Mouse (Mus musculus) kidney, adult 11 months (tissue): ENCODE measurements around the gene Abcc12.

ENCODE experiments used
- DNase-seq: peaks from one replicate; pipeline ENCODE4 v3.0.0; 2022

Gene Abcc12

DNA sequence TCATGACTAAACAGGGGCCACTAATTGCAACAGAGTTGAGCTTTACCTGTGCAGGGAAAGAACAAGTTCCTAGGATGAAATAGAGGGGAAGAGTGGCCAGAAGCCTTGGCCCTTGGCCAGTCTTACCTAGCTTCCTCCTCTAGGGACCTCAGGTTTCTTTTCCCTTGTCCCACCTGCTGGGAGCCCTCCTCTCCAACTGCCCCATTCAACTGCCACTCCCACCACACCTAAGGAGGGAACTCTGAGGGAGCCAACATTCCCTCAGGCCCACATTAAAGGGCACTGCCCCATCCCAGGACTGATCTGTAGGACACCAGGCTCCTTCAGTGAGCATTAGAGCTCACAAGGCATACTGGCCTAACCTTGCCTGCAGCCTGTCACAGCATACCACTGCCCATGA is at the start of gene Abcc12:
Gene Abcc12, minus strand, starts transcription at position 229 of the 400 bp plus-strand sequence.
- no peak for DNase-seq

GRCm38 (mm10) chr8:86630212-86630611 is 49.7 kb upstream of the Abcc12 start:
- no peak for DNase-seq

GRCm38 (mm10) chr8:86624915-86625314 is 44.4 kb upstream of the Abcc12 start:
- peak; percentile 9 for DNase-seq

GRCm38 (mm10) chr8:86623911-86624731 is 43.6 kb upstream of the Abcc12 start, which contains the start of gene Lonp2:
Lonp2 (plus strand) TSS chr8:86624043.
- peak; percentile 97 for DNase-seq

DNA sequence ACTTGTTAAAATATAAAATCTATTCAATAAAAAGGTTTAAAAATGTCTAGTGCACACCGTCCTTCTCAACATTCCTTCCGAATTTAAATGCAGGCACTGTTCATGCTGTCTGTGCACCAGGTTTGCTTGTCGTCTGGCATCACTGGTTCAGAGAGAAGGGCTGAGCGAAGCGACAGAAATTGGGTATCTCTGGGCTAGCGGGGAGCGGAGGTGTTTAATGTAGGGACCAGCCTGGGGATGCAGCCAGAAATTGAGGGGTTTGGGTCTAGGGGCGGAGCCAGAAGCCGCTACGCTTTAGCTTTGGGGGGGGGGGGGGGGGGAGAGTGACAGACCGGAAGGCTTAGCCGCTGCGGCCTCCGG is 43.0 kb upstream of the Abcc12 start:
- DNase-seq: no peak

GRCm38 (mm10) chr8:86617759-86618387 is 37.4 kb upstream of the Abcc12 start:
- DNase-seq: no peak

- DNase-seq: no peak
Observed at GRCm38 (mm10) chr8:86615095-86615769, 34.7 kb upstream of the Abcc12 start.

- DNase-seq: no peak
Observed at GRCm38 (mm10) chr8:86613798-86614197, 33.3 kb upstream of the Abcc12 start.

GRCm38 (mm10) chr8:86604676-86605075 is 24.2 kb upstream of the Abcc12 start:
- no peak for DNase-seq

- no peak for DNase-seq
Observed at GRCm38 (mm10) chr8:86603174-86603573, 22.7 kb upstream of the Abcc12 start.

GRCm38 (mm10) chr8:86600311-86600710 is 19.8 kb upstream of the Abcc12 start:
- no peak for DNase-seq

GRCm38 (mm10) chr8:86599299-86599698 is 18.8 kb upstream of the Abcc12 start:
- DNase-seq: no peak

DNA sequence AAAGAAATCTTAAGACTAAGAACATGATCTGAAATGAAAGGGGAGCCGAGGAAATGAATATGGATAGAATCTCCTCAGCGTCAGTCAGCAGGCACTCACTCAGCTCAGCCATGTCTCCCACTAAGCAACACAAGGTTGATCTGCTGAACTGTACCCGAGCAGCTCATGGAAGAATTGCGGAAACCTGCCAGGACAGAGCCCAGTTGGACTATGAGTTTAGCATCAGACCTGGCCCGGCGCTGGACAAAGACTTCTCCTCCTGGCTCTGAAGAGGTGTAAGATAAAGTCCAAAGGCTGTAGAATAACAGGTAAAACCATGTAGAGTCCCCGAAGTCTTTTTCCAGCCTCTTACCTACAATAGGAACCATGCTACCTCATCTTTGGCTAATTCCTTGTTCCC is 17.2 kb upstream of the Abcc12 start:
- DNase-seq: peak; percentile 86

DNA sequence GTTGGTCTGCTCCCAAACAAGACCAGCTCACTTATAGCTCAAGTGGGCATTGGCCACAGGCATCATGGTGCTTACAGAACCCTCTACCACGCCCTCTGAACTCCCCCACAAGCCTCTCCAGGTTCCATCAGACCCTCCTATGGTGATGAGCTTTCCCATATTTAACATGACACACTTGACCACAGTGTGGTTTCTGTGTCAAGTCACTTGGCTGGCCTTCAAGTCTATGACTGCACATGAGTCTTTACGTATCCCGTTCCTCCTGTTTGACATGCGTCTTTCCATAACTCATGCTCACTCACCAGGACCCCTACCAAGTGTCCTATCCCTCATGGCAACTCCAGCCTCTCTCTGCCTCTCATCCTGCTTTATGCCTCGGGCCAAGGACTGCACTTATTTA is 15.2 kb upstream of the Abcc12 start:
- DNase-seq: no peak

- DNase-seq: peak; percentile 81
Observed at GRCm38 (mm10) chr8:86594159-86594796, 13.8 kb upstream of the Abcc12 start.

DNA sequence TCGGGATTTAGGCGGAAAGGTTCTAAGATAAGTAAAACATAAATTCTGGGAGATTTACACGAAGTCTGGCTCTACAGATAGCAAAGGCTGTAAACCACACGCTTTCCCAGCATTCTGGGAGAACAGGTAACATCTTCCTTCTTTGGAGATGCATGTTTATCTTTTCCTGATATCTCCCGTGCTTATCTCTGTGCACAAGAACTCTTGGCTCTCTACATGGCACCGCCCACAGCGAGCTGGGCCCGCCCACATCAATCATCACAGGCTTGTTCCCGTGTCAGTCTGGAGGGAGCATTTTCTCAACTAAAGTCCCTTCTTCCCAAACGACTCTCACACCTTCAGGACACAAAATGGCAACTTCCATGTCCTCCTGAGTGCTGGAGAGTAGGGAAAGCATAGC is 12.6 kb upstream of the Abcc12 start:
- DNase-seq: no peak

GRCm38 (mm10) chr8:86588338-86588737 is 7.9 kb upstream of the Abcc12 start:
- DNase-seq: no peak

DNA sequence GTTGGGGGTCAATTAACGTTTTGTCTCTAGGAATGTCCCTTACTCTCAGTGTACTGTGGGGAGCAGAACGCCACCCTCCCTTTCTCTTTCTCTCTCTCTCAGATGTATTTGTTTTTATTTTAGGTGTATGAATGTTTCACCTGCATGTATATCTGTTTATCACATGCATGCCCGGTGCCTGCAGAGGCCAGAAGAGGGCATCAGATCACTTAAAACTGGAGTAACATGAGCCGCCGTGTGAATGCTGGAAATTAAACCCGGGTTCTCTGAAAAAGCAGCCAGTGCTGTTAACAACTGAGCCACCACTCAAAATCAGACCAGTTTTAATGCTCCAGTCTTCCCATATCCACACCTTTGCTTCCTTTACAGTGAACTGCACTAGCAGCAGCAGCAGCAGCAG is 6.2 kb upstream of the Abcc12 start:
- DNase-seq: no peak

DNA sequence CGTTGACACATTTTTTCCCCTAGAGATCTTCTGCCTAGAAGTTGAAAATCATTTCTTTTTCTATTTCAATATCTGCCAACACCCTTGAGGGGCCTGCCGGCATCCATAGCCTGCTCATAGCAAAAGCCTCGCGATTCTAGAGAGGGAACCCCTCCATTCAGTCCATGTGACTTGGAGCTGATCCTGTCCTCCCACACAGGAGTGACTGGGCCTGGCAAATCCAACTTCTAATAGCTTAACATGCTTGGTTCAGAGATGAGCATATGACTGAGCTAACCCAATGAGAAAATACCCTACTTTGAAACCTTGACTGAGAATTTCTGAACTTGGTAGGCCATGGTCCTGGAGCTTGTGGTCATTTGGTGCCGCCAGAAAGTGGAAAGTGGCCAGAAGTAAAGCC is 5.6 kb upstream of the Abcc12 start:
- no peak for DNase-seq

DNA sequence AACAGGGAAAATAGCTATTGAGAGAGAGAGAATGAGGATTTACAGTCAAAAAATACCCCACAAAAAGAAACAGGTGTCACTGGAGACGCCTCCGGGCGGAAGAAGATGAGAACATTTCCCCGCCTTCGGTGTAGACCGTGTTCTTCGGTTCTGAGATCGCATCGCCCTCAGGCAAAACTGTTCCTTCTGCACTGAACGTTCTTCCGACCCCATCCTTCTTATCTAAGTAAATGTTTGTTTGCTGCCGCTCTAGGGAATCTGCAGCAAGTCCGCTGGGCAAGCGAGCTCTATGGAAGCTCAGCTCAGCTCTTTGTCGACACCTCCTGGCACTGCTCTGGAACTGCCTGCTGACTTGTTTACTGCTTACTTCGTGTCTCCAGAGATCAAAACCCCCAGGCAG is 5.0 kb upstream of the Abcc12 start:
- DNase-seq: peak; percentile 70

DNA sequence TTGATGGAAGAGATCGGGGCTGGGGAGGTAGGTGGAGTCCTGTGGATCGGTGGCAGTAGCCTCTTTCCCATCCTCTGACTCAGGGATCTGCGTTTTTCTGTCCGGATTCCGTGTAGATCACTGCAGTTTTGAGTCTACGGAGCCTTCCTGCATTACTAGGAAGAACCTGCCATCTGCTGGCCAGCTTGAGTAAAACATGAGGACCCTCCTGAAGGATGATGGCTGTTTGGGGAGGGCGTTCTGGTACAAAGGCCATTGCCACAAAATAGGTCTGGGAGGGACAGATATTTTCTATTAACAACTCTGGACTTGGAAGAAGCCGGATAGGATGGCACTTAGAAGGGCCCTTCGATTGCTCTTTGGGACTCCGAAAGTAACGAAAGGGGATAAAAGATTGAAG is 4.6 kb upstream of the Abcc12 start:
- peak; percentile 67 for DNase-seq

GRCm38 (mm10) chr8:86581921-86582331 is 1.4 kb upstream of the Abcc12 start:
- DNase-seq: no peak

DNA sequence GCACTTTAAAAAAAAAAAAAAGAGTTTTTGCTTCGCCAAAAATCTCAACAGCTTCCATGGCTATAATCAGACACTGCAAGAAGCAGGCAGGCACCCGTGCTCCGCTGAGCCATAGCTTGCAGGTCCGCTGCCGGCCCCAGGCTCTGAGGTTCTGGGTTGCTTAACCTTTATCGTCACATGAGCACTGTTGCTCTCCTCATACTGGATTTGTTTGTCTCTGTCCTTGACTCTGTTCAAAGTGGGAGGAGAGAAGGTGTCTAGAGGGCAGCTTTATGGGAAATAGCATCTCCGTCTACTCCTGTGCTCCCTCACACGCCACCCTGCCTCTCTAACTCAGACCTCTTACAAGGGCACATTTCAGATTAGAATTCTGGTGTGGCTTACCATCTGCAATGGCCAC is 1.8 kb downstream of the Abcc12 start:
- DNase-seq: no peak
